Mouse (Mus musculus): Measurements from ENCODE around the gene Xxylt1.

The Xxylt1 gene

GRCm38 (mm10) chr16:30915611-30916220 is 165.5 kb downstream of the Xxylt1 start:
- DNase-seq (ENCODE audit: low spot score), result no peak

Data from left cerebral cortex, adult 11 months (tissue).